Mouse (Mus musculus) ES-CJ7 (cell line): ENCODE measurements around the gene Gm20929.
"Not testable (repeated sequence)": the region's sequence is repeated elsewhere in the genome, so short reads cannot be mapped to it uniquely, and the experiment has no call there.

Experiments
- DNase-seq: peaks from one replicate; pipeline ENCODE4 v3.0.0; 2011; ENCODE audit warnings: low read depth, low spot score

The Gm20929 gene

DNA sequence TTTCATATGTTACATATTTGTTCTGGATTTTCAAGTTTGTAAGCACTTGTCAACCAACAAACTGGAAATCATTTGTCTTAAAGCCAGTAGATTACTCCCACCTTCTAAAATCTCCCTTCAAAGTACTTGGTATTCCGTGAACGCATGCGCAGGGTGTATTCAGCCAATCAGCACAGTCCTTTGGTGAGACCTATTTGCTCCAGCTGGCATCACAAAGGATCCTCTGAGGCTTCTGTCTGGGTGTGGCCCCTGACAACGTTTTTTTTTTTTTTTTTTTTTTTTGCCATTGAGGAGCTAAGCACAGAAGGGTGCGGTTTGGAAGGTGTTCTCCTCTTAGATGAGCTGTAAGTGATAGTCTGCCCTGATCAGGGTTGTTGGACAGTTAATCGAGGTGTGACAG lies at the start of gene Gm20929:
Gm20929 (plus strand) TSS at position 301 of the 400 bp plus-strand sequence.
- not testable (repeated sequence) for DNase-seq
